Mouse (Mus musculus): ENCODE measurements around the gene Ppil1. TPM values are rescaled to one million over a fixed set of nuclear protein-coding genes. Genes with fewer than 3 reads are reported as not detected.
"Not testable (repeated sequence)": the region's sequence is repeated elsewhere in the genome, so short reads cannot be mapped to it uniquely, and the experiment has no call there.

Ppil1 gene
- polyA plus RNA-seq, 1 experiment = 92.7 TPM

GRCm38 (mm10) chr17:29258921-29259320, 5.1 kb downstream of the Ppil1 start:
- no peak overlapping the region for H3K4me3 ChIP-seq (ENCODE audit: low read depth, low read length)
- no peak overlapping the region for H3K27ac ChIP-seq (ENCODE audit: insufficient read depth, low read length)
- H3K9ac ChIP-seq (ENCODE audit: low read depth, poor library complexity, severe bottlenecking) = no peak overlapping the region
- H3K36me3 ChIP-seq (ENCODE audit: control insufficient read depth, insufficient read depth, low read length, poor library complexity, severe bottlenecking) = peaks cover 31% of the 10 kb centered on the region
- no peaks in the 10 kb centered on the region for H3K9me3 ChIP-seq (replicated peaks; ENCODE audit: control insufficient read depth, insufficient read depth, low read length, poor library complexity, severe bottlenecking)
- TF ChIP-seq CTCF (IDR thresholded peaks at IDR 0.05; ENCODE audit: low read depth, low read length) (no peak), POLR2A (IDR thresholded peaks at IDR 0.05; ENCODE audit: insufficient read depth, low read length) (no peak), EP300 (IDR thresholded peaks at IDR 0.05; ENCODE audit: insufficient read depth, low read depth, low read length) (no peak)
- peaks cover 2% of the 10 kb centered on the region for H3K4me1 ChIP-seq (ENCODE audit: control insufficient read depth, insufficient read depth, low read length)
- no peaks in the 10 kb centered on the region for H3K27me3 ChIP-seq (ENCODE audit: control insufficient read depth, insufficient read depth, low read length, poor library complexity, severe bottlenecking)

GRCm38 (mm10) chr17:29258025-29258558, 5.9 kb downstream of the Ppil1 start:
- Histone ChIP-seq H3K9me3 (replicated peaks; ENCODE audit: control insufficient read depth, insufficient read depth, low read length, poor library complexity, severe bottlenecking) (no peaks in the 10 kb centered on the region), H3K36me3 (ENCODE audit: control insufficient read depth, insufficient read depth, low read length, poor library complexity, severe bottlenecking) (peaks cover 34% of the 10 kb centered on the region), H3K9ac (ENCODE audit: low read depth, poor library complexity, severe bottlenecking) (no peak overlapping the region), H3K27ac (ENCODE audit: insufficient read depth, low read length) (no peak overlapping the region), H3K4me3 (ENCODE audit: low read depth, low read length) (no peak overlapping the region), H3K4me1 (ENCODE audit: control insufficient read depth, insufficient read depth, low read length) (peaks cover 2% of the 10 kb centered on the region), H3K27me3 (ENCODE audit: control insufficient read depth, insufficient read depth, low read length, poor library complexity, severe bottlenecking) (no peaks in the 10 kb centered on the region)
- TF ChIP-seq CTCF (IDR thresholded peaks at IDR 0.05; ENCODE audit: low read depth, low read length) (no peak), POLR2A (IDR thresholded peaks at IDR 0.05; ENCODE audit: insufficient read depth, low read length) (no peak), EP300 (IDR thresholded peaks at IDR 0.05; ENCODE audit: insufficient read depth, low read depth, low read length) (no peak)

- no peak overlapping the region for H3K9ac ChIP-seq (ENCODE audit: low read depth, poor library complexity, severe bottlenecking)
- no peak overlapping the region for H3K4me3 ChIP-seq (ENCODE audit: low read depth, low read length)
- H3K27ac ChIP-seq (ENCODE audit: insufficient read depth, low read length) = no peak overlapping the region
- no peaks in the 10 kb centered on the region for H3K27me3 ChIP-seq (ENCODE audit: control insufficient read depth, insufficient read depth, low read length, poor library complexity, severe bottlenecking)
- no peaks in the 10 kb centered on the region for H3K9me3 ChIP-seq (replicated peaks; ENCODE audit: control insufficient read depth, insufficient read depth, low read length, poor library complexity, severe bottlenecking)
- H3K4me1 ChIP-seq (ENCODE audit: control insufficient read depth, insufficient read depth, low read length) = peaks cover 2% of the 10 kb centered on the region
- H3K36me3 ChIP-seq (ENCODE audit: control insufficient read depth, insufficient read depth, low read length, poor library complexity, severe bottlenecking) = peaks cover 34% of the 10 kb centered on the region
- TF ChIP-seq CTCF (IDR thresholded peaks at IDR 0.05; ENCODE audit: low read depth, low read length) = no peak
- no peak for TF ChIP-seq EP300 (IDR thresholded peaks at IDR 0.05; ENCODE audit: insufficient read depth, low read depth, low read length)
- TF ChIP-seq POLR2A (IDR thresholded peaks at IDR 0.05; ENCODE audit: insufficient read depth, low read length) = no peak
Observed at GRCm38 (mm10) chr17:29257001-29257511, 6.9 kb downstream of the Ppil1 start.

GRCm38 (mm10) chr17:29256507-29256906, 7.5 kb downstream of the Ppil1 start:
- Histone ChIP-seq H3K27me3 (ENCODE audit: control insufficient read depth, insufficient read depth, low read length, poor library complexity, severe bottlenecking) (no peaks in the 10 kb centered on the region), H3K36me3 (ENCODE audit: control insufficient read depth, insufficient read depth, low read length, poor library complexity, severe bottlenecking) (peaks cover 35% of the 10 kb centered on the region), H3K4me3 (ENCODE audit: low read depth, low read length) (no peak overlapping the region), H3K9ac (ENCODE audit: low read depth, poor library complexity, severe bottlenecking) (no peak overlapping the region), H3K27ac (ENCODE audit: insufficient read depth, low read length) (no peak overlapping the region), H3K9me3 (replicated peaks; ENCODE audit: control insufficient read depth, insufficient read depth, low read length, poor library complexity, severe bottlenecking) (no peaks in the 10 kb centered on the region), H3K4me1 (ENCODE audit: control insufficient read depth, insufficient read depth, low read length) (peaks cover 2% of the 10 kb centered on the region)
- no peak for TF ChIP-seq CTCF (IDR thresholded peaks at IDR 0.05; ENCODE audit: low read depth, low read length)
- no peak for TF ChIP-seq EP300 (IDR thresholded peaks at IDR 0.05; ENCODE audit: insufficient read depth, low read depth, low read length)
- no peak for TF ChIP-seq POLR2A (IDR thresholded peaks at IDR 0.05; ENCODE audit: insufficient read depth, low read length)

DNA sequence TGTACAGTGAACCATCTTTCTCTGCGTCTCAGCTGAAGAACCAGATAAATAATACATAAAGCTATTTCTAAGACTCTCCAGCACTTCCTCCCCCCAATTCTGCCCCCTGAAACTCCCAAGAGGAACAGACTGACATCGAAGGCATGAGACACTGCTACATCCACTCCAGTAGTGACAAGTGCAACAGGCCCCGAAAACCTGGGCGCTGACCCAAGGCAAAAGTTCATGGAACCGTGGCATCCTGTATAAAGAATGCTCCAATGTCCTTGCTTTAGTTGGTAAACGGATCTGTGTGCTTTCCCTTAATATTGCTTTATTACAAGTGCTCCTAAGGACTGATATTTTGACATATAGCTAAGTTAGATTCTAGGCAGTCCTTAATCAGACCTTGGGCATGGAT, 9.2 kb downstream of the Ppil1 start:
- H3K27ac ChIP-seq (ENCODE audit: insufficient read depth, low read length); H3K9me3 ChIP-seq (replicated peaks; ENCODE audit: control insufficient read depth, insufficient read depth, low read length, poor library complexity, severe bottlenecking); H3K4me1 ChIP-seq (ENCODE audit: control insufficient read depth, insufficient read depth, low read length); H3K9ac ChIP-seq (ENCODE audit: low read depth, poor library complexity, severe bottlenecking); H3K4me3 ChIP-seq (ENCODE audit: low read depth, low read length); H3K27me3 ChIP-seq (ENCODE audit: control insufficient read depth, insufficient read depth, low read length, poor library complexity, severe bottlenecking): not testable (repeated sequence)
- peaks cover 42% of the 10 kb centered on the region for H3K36me3 ChIP-seq (ENCODE audit: control insufficient read depth, insufficient read depth, low read length, poor library complexity, severe bottlenecking)

DNA sequence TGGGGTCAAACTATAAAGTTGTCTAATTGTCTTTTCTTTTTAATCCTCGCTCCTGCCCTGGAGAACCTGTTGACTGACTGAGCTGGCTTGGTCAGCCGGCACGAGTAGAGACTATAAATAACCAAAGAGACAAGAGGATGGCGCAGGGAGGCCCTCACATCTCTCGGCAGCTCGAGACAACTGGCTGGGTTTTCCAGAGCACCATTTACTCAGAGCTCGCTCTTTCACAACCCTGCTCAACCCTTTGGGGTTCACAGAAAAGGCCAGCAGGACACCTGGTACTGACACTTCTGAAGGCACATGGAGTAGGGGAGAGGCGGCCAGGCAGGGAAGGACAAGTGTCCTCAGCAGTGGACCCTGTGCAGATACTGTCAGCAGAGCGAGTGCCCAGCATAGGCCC, 10.3 kb downstream of the Ppil1 start:
- Histone ChIP-seq H3K4me1 (ENCODE audit: control insufficient read depth, insufficient read depth, low read length) (no peaks in the 10 kb centered on the region), H3K4me3 (ENCODE audit: low read depth, low read length) (no peak overlapping the region), H3K36me3 (ENCODE audit: control insufficient read depth, insufficient read depth, low read length, poor library complexity, severe bottlenecking) (peaks cover 40% of the 10 kb centered on the region), H3K9me3 (replicated peaks; ENCODE audit: control insufficient read depth, insufficient read depth, low read length, poor library complexity, severe bottlenecking) (no peaks in the 10 kb centered on the region), H3K9ac (ENCODE audit: low read depth, poor library complexity, severe bottlenecking) (no peak overlapping the region), H3K27me3 (ENCODE audit: control insufficient read depth, insufficient read depth, low read length, poor library complexity, severe bottlenecking) (no peaks in the 10 kb centered on the region), H3K27ac (ENCODE audit: insufficient read depth, low read length) (no peak overlapping the region)
- no peak for TF ChIP-seq EP300 (IDR thresholded peaks at IDR 0.05; ENCODE audit: insufficient read depth, low read depth, low read length)
- TF ChIP-seq CTCF (IDR thresholded peaks at IDR 0.05; ENCODE audit: low read depth, low read length) = no peak
- TF ChIP-seq POLR2A (IDR thresholded peaks at IDR 0.05; ENCODE audit: insufficient read depth, low read length) = no peak
